Mouse (Mus musculus): ENCODE results near the gene Togaram2. TPM values are rescaled to one million over a fixed set of nuclear protein-coding genes. Genes with fewer than 3 reads are reported as not detected.
A peak's percentile ranks its signal among the peaks of the same experiment; 100 is the strongest.

Gene Togaram2
- polyA plus RNA-seq, 1 experiment from 2014 or later = not detected

GRCm38 (mm10) chr17:71658666-71659065 is 14.4 kb upstream of the Togaram2 start:
- Histone ChIP-seq H3K4me1 (replicated peaks) (peaks cover 14% of the 10 kb centered on the region), H3K4me2 (no peak overlapping the region), H3K36me3 (replicated peaks) (peaks cover 41% of the 10 kb centered on the region), H3K9ac (no peak overlapping the region), H3K27me3 (no peaks in the 10 kb centered on the region), H3K27ac (replicated peaks) (no peak overlapping the region), H3K9me3 (replicated peaks) (no peaks in the 10 kb centered on the region), H3K4me3 (replicated peaks) (no peak overlapping the region)
- ATAC-seq (ENCODE audit: insufficient read depth) = no peak
- 86% methylated on average over 10 of the region's 10 CpGs for WGBS (ENCODE audit: insufficient replicate concordance)

GRCm38 (mm10) chr17:71660390-71660789 is 12.7 kb upstream of the Togaram2 start:
- Histone ChIP-seq H3K27me3 (no peaks in the 10 kb centered on the region), H3K4me1 (replicated peaks) (peaks cover 14% of the 10 kb centered on the region), H3K9ac (no peak overlapping the region), H3K27ac (replicated peaks) (no peak overlapping the region), H3K4me2 (no peak overlapping the region), H3K36me3 (replicated peaks) (peaks cover 32% of the 10 kb centered on the region), H3K4me3 (replicated peaks) (no peak overlapping the region), H3K9me3 (replicated peaks) (no peaks in the 10 kb centered on the region)
- 16% methylated on average over 1 of the region's 1 CpGs for WGBS (ENCODE audit: insufficient replicate concordance)
- no peak for ATAC-seq (ENCODE audit: insufficient read depth)

GRCm38 (mm10) chr17:71662751-71663250 is 10.3 kb upstream of the Togaram2 start:
- peaks cover 14% of the 10 kb centered on the region for H3K4me1 ChIP-seq (replicated peaks)
- no peak overlapping the region for H3K27ac ChIP-seq (replicated peaks)
- 10% methylated on average over 21 of the region's 21 CpGs for WGBS (ENCODE audit: insufficient replicate concordance)
- no peaks in the 10 kb centered on the region for H3K9me3 ChIP-seq (replicated peaks)
- no peaks in the 10 kb centered on the region for H3K27me3 ChIP-seq
- ATAC-seq (ENCODE audit: insufficient read depth) = no peak
- no peak overlapping the region for H3K9ac ChIP-seq
- H3K36me3 ChIP-seq (replicated peaks) = peaks cover 10% of the 10 kb centered on the region
- H3K4me2 ChIP-seq = peak overlapping the region; percentile 70
- peak overlapping the region; percentile 44 for H3K4me3 ChIP-seq (replicated peaks)

- H3K27ac ChIP-seq (replicated peaks) = no peak overlapping the region
- no peak overlapping the region for H3K9ac ChIP-seq
- H3K4me3 ChIP-seq (replicated peaks) = no peak overlapping the region
- peaks cover 14% of the 10 kb centered on the region for H3K4me1 ChIP-seq (replicated peaks)
- ATAC-seq (ENCODE audit: insufficient read depth) = no peak
- 44% methylated on average over 6 of the region's 6 CpGs for WGBS (ENCODE audit: insufficient replicate concordance)
- H3K9me3 ChIP-seq (replicated peaks) = no peaks in the 10 kb centered on the region
- peaks cover 6% of the 10 kb centered on the region for H3K36me3 ChIP-seq (replicated peaks)
- H3K4me2 ChIP-seq = no peak overlapping the region
- no peaks in the 10 kb centered on the region for H3K27me3 ChIP-seq
These were observed 9.6 kb upstream of the Togaram2 start for GRCm38 (mm10) chr17:71663491-71663890.

- ATAC-seq (ENCODE audit: insufficient read depth) = no peak
- peaks cover 14% of the 10 kb centered on the region for H3K4me1 ChIP-seq (replicated peaks)
- WGBS (ENCODE audit: insufficient replicate concordance) = 15% methylated on average over 1 of the region's 1 CpGs
- no peak overlapping the region for H3K4me3 ChIP-seq (replicated peaks)
- no peak overlapping the region for H3K9ac ChIP-seq
- no peak overlapping the region for H3K27ac ChIP-seq (replicated peaks)
- H3K36me3 ChIP-seq (replicated peaks) = no peaks in the 10 kb centered on the region
- no peak overlapping the region for H3K4me2 ChIP-seq
- no peaks in the 10 kb centered on the region for H3K27me3 ChIP-seq
- H3K9me3 ChIP-seq (replicated peaks) = no peaks in the 10 kb centered on the region
These were observed 8.9 kb upstream of the Togaram2 start for GRCm38 (mm10) chr17:71664172-71664571.

DNA sequence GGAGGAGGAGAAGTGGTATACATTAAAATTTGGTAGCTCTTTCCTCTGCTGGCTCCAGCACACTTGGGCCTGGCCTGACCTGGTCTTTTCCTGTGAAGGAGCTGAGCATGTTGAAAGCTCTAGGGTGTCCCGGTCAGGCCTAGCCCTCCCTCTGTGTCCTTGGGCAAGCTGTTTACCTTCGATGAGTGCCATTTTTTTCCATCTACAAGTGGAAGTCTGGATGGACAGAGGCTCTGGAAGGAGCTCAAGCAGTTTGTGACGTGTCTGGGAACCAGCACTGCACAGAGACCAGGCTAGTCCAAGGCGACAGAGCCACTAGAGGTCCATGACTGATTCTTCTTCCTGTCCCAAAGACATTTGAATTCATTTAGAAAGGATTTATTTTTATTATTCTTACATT is 7.9 kb upstream of the Togaram2 start:
- no peak for ATAC-seq (ENCODE audit: insufficient read depth)
- Histone ChIP-seq H3K4me3 (replicated peaks) (no peak overlapping the region), H3K4me1 (replicated peaks) (peaks cover 14% of the 10 kb centered on the region), H3K4me2 (no peak overlapping the region), H3K27ac (replicated peaks) (no peak overlapping the region), H3K27me3 (no peaks in the 10 kb centered on the region), H3K9ac (no peak overlapping the region), H3K36me3 (replicated peaks) (no peaks in the 10 kb centered on the region), H3K9me3 (replicated peaks) (no peaks in the 10 kb centered on the region)
- 64% methylated on average over 4 of the region's 4 CpGs for WGBS (ENCODE audit: insufficient replicate concordance)

- Histone ChIP-seq H3K4me1 (replicated peaks) (no peaks in the 10 kb centered on the region), H3K4me3 (replicated peaks) (no peak overlapping the region), H3K27ac (replicated peaks) (no peak overlapping the region), H3K27me3 (no peaks in the 10 kb centered on the region), H3K9me3 (replicated peaks) (no peaks in the 10 kb centered on the region), H3K9ac (no peak overlapping the region), H3K36me3 (replicated peaks) (no peaks in the 10 kb centered on the region), H3K4me2 (no peak overlapping the region)
- no peak for ATAC-seq (ENCODE audit: insufficient read depth)
- WGBS (ENCODE audit: insufficient replicate concordance) = 47% methylated on average over 5 of the region's 5 CpGs
These were observed 3.5 kb upstream of the Togaram2 start for GRCm38 (mm10) chr17:71669511-71669910.

DNA sequence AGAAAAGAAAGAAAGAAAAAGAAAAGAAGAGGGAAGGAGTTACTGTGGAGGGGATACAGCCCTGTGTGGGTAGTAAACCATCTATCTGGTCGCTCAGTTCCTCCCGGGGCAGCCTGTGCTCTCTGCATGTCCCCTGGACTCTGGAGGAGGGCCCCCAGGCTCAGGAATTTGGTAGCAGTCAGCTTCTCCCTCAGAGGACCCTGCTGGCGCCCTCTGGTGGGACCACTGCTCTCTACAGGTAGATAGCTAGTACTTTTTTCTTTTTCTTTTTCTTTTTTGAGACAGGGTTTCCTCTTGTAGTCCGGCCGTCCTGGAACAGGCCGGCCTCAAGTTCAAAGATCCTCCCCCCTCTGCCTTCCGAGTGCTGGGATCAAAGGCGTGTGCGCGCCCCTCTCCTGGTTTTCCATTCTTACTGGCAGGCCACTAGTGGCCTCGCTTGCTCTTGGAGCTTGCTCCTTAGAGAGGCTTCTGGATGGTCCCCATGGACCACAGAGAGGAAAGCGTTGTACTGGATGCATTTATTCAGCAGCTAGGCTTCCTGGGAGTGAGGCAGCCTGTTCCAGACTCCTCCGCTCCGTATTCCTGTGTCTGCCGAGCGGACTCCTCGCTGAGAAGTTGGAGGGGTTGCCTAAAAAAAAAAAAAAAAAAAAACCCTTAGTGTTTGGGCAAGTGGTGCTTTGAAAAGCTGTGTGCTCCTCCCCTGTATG is 1.1 kb upstream of the Togaram2 start:
- no peak overlapping the region for H3K9ac ChIP-seq
- no peak overlapping the region for H3K27ac ChIP-seq (replicated peaks)
- H3K27me3 ChIP-seq = no peaks in the 10 kb centered on the region
- H3K4me3 ChIP-seq (replicated peaks) = no peak overlapping the region
- 48% methylated on average over 17 of the region's 17 CpGs for WGBS (ENCODE audit: insufficient replicate concordance)
- ATAC-seq (ENCODE audit: insufficient read depth) = no peak
- no peaks in the 10 kb centered on the region for H3K4me1 ChIP-seq (replicated peaks)
- no peaks in the 10 kb centered on the region for H3K9me3 ChIP-seq (replicated peaks)
- H3K4me2 ChIP-seq = no peak overlapping the region
- no peaks in the 10 kb centered on the region for H3K36me3 ChIP-seq (replicated peaks)

DNA sequence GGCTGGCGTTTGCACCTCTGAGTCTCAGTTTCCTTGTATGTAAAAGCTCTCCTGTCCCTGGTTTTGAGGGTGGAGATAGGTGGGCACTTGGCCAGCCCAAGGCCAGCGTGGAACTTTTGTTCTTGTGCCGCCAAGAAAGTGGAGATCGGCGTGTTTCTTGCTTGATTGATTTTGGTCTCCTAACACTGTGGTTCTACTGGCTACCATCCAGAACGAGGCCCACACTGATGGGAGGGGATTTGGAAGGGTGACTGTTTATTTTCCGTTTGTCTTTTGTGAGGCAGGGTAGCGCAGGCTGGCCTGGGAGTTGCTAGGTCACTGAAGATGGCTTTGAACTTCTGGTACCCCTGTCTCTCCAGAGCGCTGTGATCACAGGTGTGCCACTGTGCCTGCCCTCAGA is 875 bp downstream of the Togaram2 start:
- Histone ChIP-seq H3K27ac (replicated peaks) (no peak overlapping the region), H3K4me1 (replicated peaks) (no peaks in the 10 kb centered on the region), H3K27me3 (no peaks in the 10 kb centered on the region), H3K4me3 (replicated peaks) (no peak overlapping the region), H3K36me3 (replicated peaks) (no peaks in the 10 kb centered on the region), H3K4me2 (no peak overlapping the region), H3K9ac (no peak overlapping the region), H3K9me3 (replicated peaks) (no peaks in the 10 kb centered on the region)
- no peak for ATAC-seq (ENCODE audit: insufficient read depth)
- 55% methylated on average over 9 of the region's 9 CpGs for WGBS (ENCODE audit: insufficient replicate concordance)

DNA sequence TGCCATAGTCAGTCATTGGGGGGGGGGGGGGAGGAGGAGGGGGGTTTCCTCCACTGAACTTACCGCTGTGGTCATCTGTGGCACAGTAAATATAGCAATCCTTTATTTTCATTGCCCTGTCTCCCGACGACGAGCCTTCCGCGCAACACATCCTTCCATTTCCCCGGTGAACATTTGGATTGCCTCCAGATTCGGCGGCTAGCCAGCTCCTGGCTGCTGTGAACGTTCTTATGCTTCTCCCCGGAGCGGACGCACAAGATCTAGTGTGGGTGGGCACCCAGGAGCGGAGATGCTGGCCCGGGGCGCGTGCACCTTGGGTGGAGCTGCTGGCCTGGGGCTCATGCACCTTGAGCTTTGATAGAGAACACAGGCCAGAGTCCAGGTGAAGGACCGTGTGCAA is 1.8 kb downstream of the Togaram2 start:
- Histone ChIP-seq H3K4me2 (no peak overlapping the region), H3K9me3 (replicated peaks) (no peaks in the 10 kb centered on the region), H3K4me1 (replicated peaks) (no peaks in the 10 kb centered on the region), H3K36me3 (replicated peaks) (no peaks in the 10 kb centered on the region), H3K27me3 (no peaks in the 10 kb centered on the region), H3K9ac (no peak overlapping the region), H3K4me3 (replicated peaks) (no peak overlapping the region), H3K27ac (replicated peaks) (no peak overlapping the region)
- no peak for ATAC-seq (ENCODE audit: insufficient read depth)
- 80% methylated on average over 18 of the region's 18 CpGs for WGBS (ENCODE audit: insufficient replicate concordance)

GRCm38 (mm10) chr17:71681666-71682065 is 8.6 kb downstream of the Togaram2 start:
- Histone ChIP-seq H3K4me1 (replicated peaks) (no peaks in the 10 kb centered on the region), H3K4me3 (replicated peaks) (no peak overlapping the region), H3K4me2 (no peak overlapping the region), H3K27me3 (no peaks in the 10 kb centered on the region), H3K36me3 (replicated peaks) (no peaks in the 10 kb centered on the region), H3K9me3 (replicated peaks) (no peaks in the 10 kb centered on the region), H3K27ac (replicated peaks) (no peak overlapping the region), H3K9ac (no peak overlapping the region)
- WGBS (ENCODE audit: insufficient replicate concordance) = 65% methylated on average over 14 of the region's 14 CpGs
- no peak for ATAC-seq (ENCODE audit: insufficient read depth)

DNA sequence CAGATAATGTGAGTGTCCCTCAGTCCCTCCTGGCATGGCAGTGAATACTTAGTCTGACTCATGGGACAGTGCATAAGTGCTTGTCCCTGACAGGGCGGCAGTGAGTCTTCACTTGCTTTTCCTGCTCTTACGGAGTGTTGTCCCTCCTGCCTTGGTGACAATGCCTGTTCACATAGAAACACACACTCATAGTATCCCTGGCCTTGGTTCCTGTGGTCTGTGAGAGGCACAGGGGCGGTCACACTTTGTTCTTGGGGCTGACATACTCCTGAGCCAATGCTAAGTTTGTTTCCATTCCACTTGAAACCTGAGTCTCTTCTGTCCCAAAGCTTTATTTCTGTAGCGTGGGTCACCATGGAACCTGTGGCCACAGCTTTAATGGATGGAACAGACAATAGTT is 9.3 kb downstream of the Togaram2 start:
- Histone ChIP-seq H3K36me3 (replicated peaks) (no peaks in the 10 kb centered on the region), H3K27ac (replicated peaks) (no peak overlapping the region), H3K9me3 (replicated peaks) (no peaks in the 10 kb centered on the region), H3K4me2 (no peak overlapping the region), H3K27me3 (no peaks in the 10 kb centered on the region), H3K9ac (no peak overlapping the region), H3K4me3 (replicated peaks) (no peak overlapping the region), H3K4me1 (replicated peaks) (no peaks in the 10 kb centered on the region)
- no peak for ATAC-seq (ENCODE audit: insufficient read depth)
- 59% methylated on average over 4 of the region's 4 CpGs for WGBS (ENCODE audit: insufficient replicate concordance)

Measured in liver, embryonic 15.5 days (tissue).